Mouse (Mus musculus) C2C12 (cell line): ENCODE data around the gene Acp4. TPM values are rescaled to one million over a fixed set of nuclear protein-coding genes. Genes with fewer than 3 reads are reported as not detected.
"Not testable (repeated sequence)": the region's sequence is repeated elsewhere in the genome, so short reads cannot be mapped to it uniquely, and the experiment has no call there.

ENCODE experiments used
- H3K27me3 ChIP-seq: one replicate; pipeline ENCODE4 v1.6.1; 2011; ENCODE audit not compliant: control insufficient read depth, insufficient read depth, insufficient read length
- H3K36me3 ChIP-seq: one replicate; pipeline ENCODE4 v1.6.1; 2011; ENCODE audit not compliant: control insufficient read depth, insufficient read depth
- H3K4me3 ChIP-seq: one replicate; pipeline ENCODE4 v1.5.1; 2011; ENCODE audit warnings: mild to moderate bottlenecking, control low read depth; ENCODE audit not compliant: poor library complexity, insufficient read depth, severe bottlenecking
- H3K79me2 ChIP-seq: one replicate; pipeline ENCODE4 v1.6.1; 2011; ENCODE audit not compliant: control insufficient read depth, insufficient read depth
- H3K79me3 ChIP-seq: one replicate; pipeline ENCODE4 v1.6.1; 2011; ENCODE audit warnings: low read depth, control low read depth
- H3ac ChIP-seq: one replicate; pipeline ENCODE3; 2011; ENCODE audit warnings: low read depth; ENCODE audit not compliant: control insufficient read depth, insufficient read length
- CEBPB ChIP-seq: IDR thresholded peaks from one replicate; pipeline ENCODE4 v1.6.1; 2011; ENCODE audit warnings: low read depth, mild to moderate bottlenecking, control low read depth, moderate library complexity
- CTCF ChIP-seq: IDR thresholded peaks from one replicate; pipeline ENCODE4 v1.5.1; 2011; ENCODE audit not compliant: control insufficient read depth, insufficient read depth, insufficient read length
- FOSL1 ChIP-seq: IDR thresholded peaks from one replicate; pipeline ENCODE4 v1.8.0; 2011; ENCODE audit warnings: mild to moderate bottlenecking, low read length; ENCODE audit not compliant: poor library complexity, insufficient read depth, severe bottlenecking
- MAX ChIP-seq: IDR thresholded peaks from one replicate; pipeline ENCODE4 v1.6.1; 2011; ENCODE audit warnings: mild to moderate bottlenecking, control low read depth
- MYOD1 ChIP-seq: IDR thresholded peaks from one replicate; pipeline ENCODE4 v1.6.1; 2011; ENCODE audit warnings: low read depth; ENCODE audit not compliant: control insufficient read depth, insufficient read length
- MYOG ChIP-seq: IDR thresholded peaks from one replicate; pipeline ENCODE4 v1.6.1; 2011; ENCODE audit not compliant: control insufficient read depth, insufficient read length; ENCODE audit errors: extremely low read depth
- USF1 ChIP-seq: IDR thresholded peaks from one replicate; pipeline ENCODE4 v1.6.1; 2011; ENCODE audit warnings: low read depth, mild to moderate bottlenecking, control low read depth, moderate library complexity
- polyA plus RNA-seq: library from polyadenylated mRNA; unstranded; fragments of >200 nt; fragmentation: generic; extraction: Trizol; gene quantifications from one replicate; pipeline ENCODE4 v1.2.1, GENCODE M21; 2012; ENCODE audit warnings: missing spikeins

Acp4 gene
- polyA plus RNA-seq, 1 experiment: not detected

- no peak overlapping the region for H3ac ChIP-seq
- no peak for TF ChIP-seq FOSL1
- no peak for TF ChIP-seq CEBPB
- TF ChIP-seq MYOG: no peak
- no peak for TF ChIP-seq MYOD1
- no peak for TF ChIP-seq USF1
- TF ChIP-seq MAX: no peak
- no peak for TF ChIP-seq CTCF
- H3K27me3 ChIP-seq: peaks cover 23% of the 10 kb centered on the region
- H3K36me3 ChIP-seq: no peaks in the 10 kb centered on the region
- H3K79me3 ChIP-seq: no peaks in the 10 kb centered on the region
- no peaks in the 10 kb centered on the region for H3K79me2 ChIP-seq
- H3K4me3 ChIP-seq: no peak overlapping the region
Measured at GRCm38 (mm10) chr7:44239913-44240312, 17.3 kb downstream of the Acp4 start.

DNA sequence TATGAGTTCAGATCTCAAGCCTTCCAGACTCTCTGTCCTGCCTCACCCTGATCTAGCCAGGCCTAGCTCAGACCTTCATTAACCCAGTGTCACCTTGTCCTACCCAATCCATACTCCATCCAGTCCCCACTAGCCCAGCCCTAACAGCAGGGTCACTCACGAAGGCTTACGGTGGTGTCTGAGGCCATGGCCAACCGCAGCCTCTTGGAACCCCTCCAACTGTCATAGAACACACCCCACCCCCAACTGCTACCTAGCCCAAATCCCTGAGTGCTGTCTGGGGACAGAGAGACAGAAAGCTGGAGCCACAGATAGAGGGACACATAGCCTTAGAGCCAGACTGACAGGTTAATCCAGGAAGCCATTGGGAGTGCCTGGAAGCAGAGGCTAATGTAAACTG, 21.3 kb downstream of the Acp4 start, which contains the start of gene Gm36864:
TSS of gene Gm36864 (plus strand) at position 269 of the 400 bp plus-strand sequence.
- Histone ChIP-seq H3K36me3 (no peaks in the 10 kb centered on the region), H3ac (no peak within 1 kb of the TSS), H3K79me3 (no peaks in the 10 kb centered on the region), H3K27me3 (peaks cover 27% of the 10 kb centered on the region), H3K4me3 (no peak within 1 kb of the TSS), H3K79me2 (no peaks in the 10 kb centered on the region)
- TF ChIP-seq MYOD1 (no peak), USF1 (no peak), MYOG (no peak), CTCF (no peak), MAX (no peak), FOSL1 (no peak), CEBPB (no peak)

DNA sequence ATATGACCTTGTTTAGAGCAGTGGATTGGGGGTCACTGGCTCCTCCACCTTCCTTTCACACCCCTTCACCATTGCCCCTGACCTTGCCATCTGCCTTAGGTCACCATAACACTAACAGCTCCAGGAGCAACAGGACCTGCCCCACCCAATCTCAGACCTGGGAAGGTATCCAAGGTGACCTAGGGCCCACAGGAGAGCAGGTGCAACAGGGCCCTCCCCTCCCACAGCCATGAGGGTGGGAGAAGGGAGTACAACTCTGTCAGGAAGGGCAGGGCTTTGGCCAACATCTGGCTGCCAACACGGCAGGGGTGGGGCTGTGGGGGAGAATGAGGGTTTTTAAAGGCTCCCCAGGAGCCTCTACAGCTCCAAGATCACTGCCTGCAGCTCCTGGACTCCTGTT, 32.1 kb downstream of the Acp4 start, which contains the start of gene Klk1:
TSS of gene Klk1 (plus strand) at position 285 of the 400 bp plus-strand sequence.
- no peaks in the 10 kb centered on the region for H3K36me3 ChIP-seq
- no peaks in the 10 kb centered on the region for H3K79me2 ChIP-seq
- H3K4me3 ChIP-seq: no peak within 1 kb of the TSS
- peaks cover 26% of the 10 kb centered on the region for H3K27me3 ChIP-seq
- no peaks in the 10 kb centered on the region for H3K79me3 ChIP-seq
- no peak within 1 kb of the TSS for H3ac ChIP-seq
- TF ChIP-seq CTCF: no peak

GRCm38 (mm10) chr7:44222335-44222734, 34.8 kb downstream of the Acp4 start:
- not testable (repeated sequence) for H3K79me3 ChIP-seq, H3K4me3 ChIP-seq, H3K27me3 ChIP-seq, H3K79me2 ChIP-seq, H3K36me3 ChIP-seq, H3ac ChIP-seq

DNA sequence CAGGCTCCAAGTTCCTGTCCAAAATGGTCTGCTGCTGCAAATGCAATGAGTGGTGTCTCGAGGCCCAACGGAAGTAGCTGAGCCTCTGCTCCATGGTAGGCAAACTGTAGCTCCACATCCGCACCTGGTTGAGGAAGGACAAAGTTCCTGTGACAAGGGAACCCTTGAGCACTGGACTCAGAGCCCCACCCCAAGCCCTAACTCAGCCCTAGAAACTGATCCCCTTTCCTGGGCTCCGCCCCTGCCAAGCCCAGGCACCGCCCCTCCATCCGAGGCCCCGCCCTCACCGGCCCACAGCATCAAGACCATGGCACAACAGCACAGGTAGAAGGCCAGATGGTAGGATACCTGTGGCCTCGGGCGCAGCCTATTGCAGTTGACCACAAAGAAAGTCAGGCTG, 35.6 kb downstream of the Acp4 start:
- H3K79me3 ChIP-seq, H3K79me2 ChIP-seq, H3K27me3 ChIP-seq, H3ac ChIP-seq, H3K36me3 ChIP-seq, H3K4me3 ChIP-seq: not testable (repeated sequence)

DNA sequence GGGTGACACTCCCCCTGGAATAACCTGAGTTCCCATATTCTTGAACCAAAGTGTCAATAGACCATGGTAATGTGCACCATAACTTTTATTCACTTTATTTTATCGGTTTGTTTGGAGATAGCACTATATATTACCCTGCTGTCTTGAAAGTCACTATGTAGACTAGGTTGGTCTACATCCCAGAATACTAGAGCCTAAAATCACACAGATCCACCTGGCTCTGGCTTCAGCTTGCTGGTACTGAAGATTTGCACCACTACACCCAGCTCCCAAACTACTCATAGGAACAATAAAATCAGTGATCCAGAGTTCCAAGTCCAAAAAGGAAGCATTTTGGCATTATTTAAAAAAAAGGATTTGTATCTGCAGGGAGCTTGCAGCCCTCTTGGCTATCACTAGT, 41.5 kb downstream of the Acp4 start, which contains the start of gene Klk1b5:
TSS of gene Klk1b5 (plus strand) at position 301 of the 400 bp plus-strand sequence.
- TF ChIP-seq MYOG: no peak
- TF ChIP-seq MYOD1: no peak
- no peak for TF ChIP-seq CEBPB
- no peak for TF ChIP-seq FOSL1
- TF ChIP-seq USF1: no peak
- no peak for TF ChIP-seq MAX
- TF ChIP-seq CTCF: no peak

DNA sequence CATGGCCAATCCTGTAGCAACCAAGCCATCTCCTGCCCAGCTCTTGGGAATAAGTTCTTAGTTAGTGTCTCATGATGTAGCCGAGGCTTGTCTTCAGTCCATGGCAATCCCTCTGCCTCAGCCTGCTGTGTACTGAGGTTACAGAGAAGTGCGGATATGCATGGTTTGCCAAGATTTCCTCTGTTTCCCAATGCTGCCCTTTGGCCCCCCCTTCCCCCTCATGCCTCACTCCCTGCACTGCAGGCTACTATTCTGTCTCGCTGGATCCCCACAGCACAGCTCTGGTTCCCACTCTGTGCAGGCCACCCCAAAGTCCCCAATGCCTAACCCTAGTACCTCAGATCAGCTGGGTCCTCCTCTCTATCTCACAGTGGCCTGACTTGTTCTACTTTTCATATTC, 48.9 kb downstream of the Acp4 start:
- H3K4me3 ChIP-seq: no peak overlapping the region
- no peak for TF ChIP-seq CTCF
- TF ChIP-seq CEBPB: no peak
- no peak for TF ChIP-seq FOSL1
- TF ChIP-seq USF1: no peak
- no peak for TF ChIP-seq MAX
- TF ChIP-seq MYOG: no peak
- TF ChIP-seq MYOD1: no peak

More for the DNA sequence above, 41.5 kb downstream of the Acp4 start, which contains the start of gene Klk1b5:
- Histone ChIP-seq H3K4me3 (no peak within 1 kb of the TSS), H3ac (no peak within 1 kb of the TSS), H3K36me3 (no peaks in the 10 kb centered on the region), H3K79me3 (no peaks in the 10 kb centered on the region), H3K79me2 (no peaks in the 10 kb centered on the region), H3K27me3 (no peaks in the 10 kb centered on the region)

GRCm38 (mm10) chr7:44207135-44207534, 50.0 kb downstream of the Acp4 start, which contains the start of gene Klk1b4:
Klk1b4 (plus strand) TSS chr7:44207435.
- not testable (repeated sequence) for H3K79me2 ChIP-seq

More for the DNA sequence above, 48.9 kb downstream of the Acp4 start:
- Histone ChIP-seq H3K79me2 (no peaks in the 10 kb centered on the region), H3K36me3 (no peaks in the 10 kb centered on the region), H3ac (no peak overlapping the region), H3K79me3 (no peaks in the 10 kb centered on the region), H3K27me3 (no peaks in the 10 kb centered on the region)

More at GRCm38 (mm10) chr7:44207135-44207534, 50.0 kb downstream of the Acp4 start, which contains the start of gene Klk1b4:
- not testable (repeated sequence) for H3ac ChIP-seq, H3K27me3 ChIP-seq, H3K36me3 ChIP-seq, H3K79me3 ChIP-seq, H3K4me3 ChIP-seq
